Mouse (Mus musculus): ENCODE results near the gene Cul3.

DNA sequence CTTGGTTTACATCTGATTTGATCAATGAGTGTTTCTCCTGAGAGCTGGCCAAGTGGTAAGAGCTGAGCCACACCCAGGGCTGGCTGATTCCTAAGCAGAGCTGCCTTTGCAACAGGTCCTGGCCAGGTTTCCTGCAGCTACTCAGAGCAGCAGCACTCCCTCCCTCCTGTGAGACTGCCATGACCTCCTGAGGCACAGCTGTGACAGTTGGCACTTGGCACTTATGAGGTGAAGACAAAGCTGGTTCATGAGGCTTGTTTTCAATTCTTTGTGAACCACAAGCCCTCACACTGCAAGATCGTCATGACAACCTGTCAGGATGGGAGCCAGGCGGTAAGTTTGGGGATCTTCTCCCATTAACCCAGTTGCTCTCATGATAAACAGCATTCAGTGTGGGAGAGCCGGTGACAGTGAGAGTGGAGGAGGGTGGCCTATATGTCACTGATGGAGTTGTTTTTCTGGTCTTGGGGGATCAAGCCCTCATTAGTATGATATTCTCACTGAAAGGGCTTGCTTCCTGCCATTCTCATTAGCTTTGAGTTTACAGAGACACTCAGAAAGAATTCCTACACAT, 115.4 kb downstream of the Cul3 start:
- TF ChIP-seq CTCF (IDR thresholded peaks at IDR 0.05; ENCODE audit: extremely low read depth, insufficient read length, insufficient replicate concordance, low read depth, low read length) (no peak), POLR2A (IDR thresholded peaks at IDR 0.05; ENCODE audit: low read depth, low read length) (no peak)
